Mouse (Mus musculus) liver, adult 2 months (tissue): ENCODE results near the gene Cygb. TPM values are rescaled to one million over a fixed set of nuclear protein-coding genes. Genes with fewer than 3 reads are reported as not detected.

Source experiments
- DNase-seq: peaks from one replicate; pipeline ENCODE4 v3.0.0-alpha.2; 2011; ENCODE audit warnings: low read depth, low spot score; ENCODE audit errors: extremely low read depth
- H3K27ac ChIP-seq: fragments of 200-500 bp; replicated peaks from 2 replicates; pipeline ENCODE4 v1.5.1; 2012; ENCODE audit warnings: low read depth, mild to moderate bottlenecking, control low read depth, inconsistent platforms, low read length; ENCODE audit not compliant: insufficient read depth
- H3K27me3 ChIP-seq: fragments of 200-500 bp; 2 replicates; pipeline ENCODE4 v1.6.1; 2012; ENCODE audit warnings: mild to moderate bottlenecking, moderate library complexity, low read length, inconsistent platforms; ENCODE audit not compliant: control insufficient read depth, insufficient read depth
- H3K36me3 ChIP-seq: fragments of 200-500 bp; 2 replicates; pipeline ENCODE4 v1.6.1; 2012; ENCODE audit warnings: low read length, inconsistent platforms; ENCODE audit not compliant: control insufficient read depth, insufficient read depth
- H3K4me1 ChIP-seq: fragments of 200-500 bp; 2 replicates; pipeline ENCODE4 v1.6.1; 2011; ENCODE audit warnings: low read length; ENCODE audit not compliant: control insufficient read depth, insufficient read depth
- H3K4me3 ChIP-seq: fragments of 200-500 bp; 2 replicates; pipeline ENCODE4 v1.5.1; 2011; ENCODE audit warnings: low read depth, mild to moderate bottlenecking, control low read depth, low read length, moderate library complexity; ENCODE audit not compliant: insufficient read depth
- H3K79me2 ChIP-seq: fragments of 200-500 bp; 2 replicates; pipeline ENCODE4 v1.6.1; 2012; ENCODE audit warnings: inconsistent platforms, mild to moderate bottlenecking, low read length, moderate library complexity; ENCODE audit not compliant: control insufficient read depth, insufficient read depth
- H3K9ac ChIP-seq: fragments of 200-500 bp; 2 replicates; pipeline ENCODE4 v1.6.1; 2012; ENCODE audit warnings: low read depth, mild to moderate bottlenecking, control low read depth, inconsistent platforms, low read length
- CTCF ChIP-seq: fragments of 200-500 bp; IDR thresholded peaks from 2 replicates; pipeline ENCODE4 v1.5.1; 2011; ENCODE audit warnings: low read depth, low read length, control low read depth
- POLR2A ChIP-seq: fragments of 200-500 bp; IDR thresholded peaks from 2 replicates; pipeline ENCODE4 v1.6.1; 2011; ENCODE audit warnings: low read length, control low read depth; ENCODE audit not compliant: insufficient read depth; ENCODE audit errors: extremely low read depth
- WGBS: fragments of 180-500 bp; shearing (Covaris S2); methylation state at CpG from one replicate; pipeline ENCODE4 v1.1.7; 2018; 5-methylcytosine and 5-hydroxymethylcytosine counted together
- polyA plus RNA-seq: library from polyadenylated mRNA; depleted of rRNA; stranded (reverse); fragments of >200 nt; gene quantifications from 2 replicates; pipeline ENCODE4 v1.2.3, GENCODE M21; 2012
- total RNA-seq: library from RNA; depleted of rRNA; stranded (reverse); fragments of >200 nt; gene quantifications from 2 replicates; pipeline ENCODE4 v1.2.3, GENCODE M21; 2014

The Cygb gene
- total and polyA plus RNA-seq, 2 experiments = 2.6 to 5.6 TPM

DNA sequence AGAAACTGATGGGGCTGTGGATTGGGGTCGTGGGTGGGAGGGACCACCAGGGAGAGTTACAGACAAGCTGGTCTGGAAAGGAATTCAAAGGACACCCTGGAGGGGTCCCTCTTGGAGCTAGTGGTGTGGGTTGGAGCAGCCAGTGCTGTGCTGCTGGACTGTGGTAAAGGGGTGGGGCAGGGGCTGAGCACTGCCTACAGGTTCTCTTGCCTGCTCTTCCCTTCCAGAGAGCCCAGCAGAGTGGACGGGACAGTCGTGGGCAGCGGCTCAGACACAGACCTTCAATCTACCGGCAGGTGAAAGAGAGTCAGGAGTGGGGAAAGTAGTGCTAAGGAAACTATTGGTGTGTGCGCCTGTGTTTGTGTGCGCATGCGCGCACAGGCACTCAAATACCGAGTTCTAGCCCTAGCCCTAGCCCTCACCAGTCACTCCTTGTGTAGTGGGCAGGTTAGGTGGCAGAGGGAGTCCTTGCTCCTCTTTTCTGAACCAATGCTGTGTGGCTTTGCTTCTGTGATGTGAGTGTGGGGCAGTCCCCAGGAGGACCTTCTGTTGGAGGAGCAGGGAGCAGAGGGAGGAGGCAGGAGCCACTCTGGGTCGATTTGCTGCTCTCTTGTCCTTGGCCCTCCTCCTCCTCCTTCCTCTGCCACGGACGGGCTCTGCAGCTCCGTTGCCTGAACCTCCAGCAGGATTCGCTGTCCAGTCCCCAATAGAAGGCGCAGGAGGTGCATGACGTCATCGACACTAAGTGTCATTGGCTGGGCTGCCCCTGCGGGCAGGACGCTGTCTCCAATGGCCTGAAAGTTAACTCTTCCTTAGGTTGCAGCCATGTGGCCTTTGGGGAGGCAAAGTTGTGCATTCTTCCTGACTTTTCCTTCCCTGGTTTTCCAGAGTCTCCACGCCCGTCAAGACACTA is 3.5 kb upstream of the Cygb start:
- 11% methylated on average over 22 of the region's 22 CpGs for WGBS
- no peaks in the 10 kb centered on the region for H3K4me1 ChIP-seq

DNA sequence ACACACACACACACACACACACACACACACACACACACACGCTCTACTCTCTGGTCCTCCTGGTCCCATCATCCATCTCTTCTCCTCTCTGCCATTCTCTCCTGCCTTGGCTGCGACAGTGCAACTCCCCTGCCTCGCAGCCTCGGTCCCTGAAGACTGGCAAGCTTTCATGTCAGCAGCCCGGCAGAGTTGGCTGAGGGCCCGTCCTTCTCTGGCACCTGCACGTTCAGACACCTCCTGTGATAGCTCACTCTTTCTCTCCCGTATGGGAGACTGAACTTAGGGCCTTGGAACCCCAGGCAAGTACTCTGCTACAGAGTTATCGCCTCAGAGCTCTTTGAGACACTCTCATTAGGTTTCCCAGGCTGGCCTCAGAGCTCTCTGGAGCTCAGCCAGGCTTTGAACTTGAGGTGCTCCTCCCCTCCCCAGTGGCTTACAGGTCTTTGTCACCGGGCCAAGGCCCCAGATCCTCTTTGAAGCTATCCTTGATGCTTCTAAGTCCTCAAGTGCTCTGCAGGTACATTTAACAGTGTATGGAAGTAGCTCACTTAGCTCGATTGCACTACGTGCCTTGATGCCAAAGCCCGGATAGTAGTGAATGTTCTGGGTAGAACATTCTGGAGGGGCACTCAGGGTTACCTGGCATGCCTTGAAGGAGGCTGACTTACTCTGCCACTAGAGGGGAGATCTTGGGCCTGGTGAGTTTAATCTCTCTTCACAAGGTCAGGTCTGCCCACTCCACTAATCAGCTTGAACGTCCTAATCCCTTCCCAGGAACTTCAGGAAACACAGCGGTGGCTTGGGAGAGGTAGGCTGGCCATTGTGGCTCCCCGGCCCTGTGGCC is 2.5 kb upstream of the Cygb start:
- Histone ChIP-seq H3K79me2 (no peaks in the 10 kb centered on the region), H3K9ac (no peak overlapping the region), H3K4me1 (no peaks in the 10 kb centered on the region), H3K4me3 (no peak overlapping the region), H3K36me3 (no peaks in the 10 kb centered on the region), H3K27me3 (peaks cover 10% of the 10 kb centered on the region; the same call in 1 of the 2 replicates), H3K27ac (no peak overlapping the region)
- no peak for DNase-seq
- 75% methylated on average over 16 of the region's 16 CpGs for WGBS
- TF ChIP-seq POLR2A (no peak), CTCF (no peak)

More for the DNA sequence above, 3.5 kb upstream of the Cygb start:
- H3K4me3 ChIP-seq = peak overlapping the region; percentile 7
- H3K9ac ChIP-seq = peak overlapping the region; percentile 60
- TF ChIP-seq CTCF (peak; percentile 34; the same call in 1 of the 2 replicates), POLR2A (peak; percentile 68; the same call in 1 of the 2 replicates)
- peaks cover 10% of the 10 kb centered on the region; the same call in 1 of the 2 replicates for H3K27me3 ChIP-seq
- peak; percentile 85 for DNase-seq
- no peaks in the 10 kb centered on the region for H3K36me3 ChIP-seq
- H3K79me2 ChIP-seq = no peaks in the 10 kb centered on the region
- H3K27ac ChIP-seq = peak overlapping the region; percentile 40; the same call in 1 of the 2 replicates

GRCm38 (mm10) chr11:116653709-116654221 is 348 bp downstream of the Cygb start:
- TF ChIP-seq POLR2A (no peak), CTCF (no peak)
- Histone ChIP-seq H3K79me2 (no peaks in the 10 kb centered on the region), H3K27ac (peak overlapping the region; percentile 10; the same call in 1 of the 2 replicates), H3K9ac (peak overlapping the region; percentile 79), H3K4me3 (peak overlapping the region; percentile 67), H3K27me3 (peaks cover 10% of the 10 kb centered on the region; the same call in 1 of the 2 replicates), H3K4me1 (no peaks in the 10 kb centered on the region), H3K36me3 (no peaks in the 10 kb centered on the region)
- no peak for DNase-seq
- WGBS = 1% methylated on average over 47 of the region's 47 CpGs

- Histone ChIP-seq H3K36me3 (no peaks in the 10 kb centered on the region), H3K27me3 (peaks cover 10% of the 10 kb centered on the region; the same call in 1 of the 2 replicates), H3K4me1 (no peaks in the 10 kb centered on the region), H3K4me3 (peak within 1 kb of the TSS; percentile 67), H3K79me2 (no peaks in the 10 kb centered on the region), H3K9ac (peak within 1 kb of the TSS; percentile 79), H3K27ac (peak within 1 kb of the TSS; percentile 10; the same call in 1 of the 2 replicates)
- TF ChIP-seq POLR2A (no peak), CTCF (no peak)
- no peak for DNase-seq
- 10% methylated on average over 10 of the region's 10 CpGs for WGBS
These were observed 879 bp downstream of the Cygb start, which contains the start of gene Prcd for GRCm38 (mm10) chr11:116653234-116653633. Gene Prcd (plus strand): TSS chr11:116653534.

GRCm38 (mm10) chr11:116652330-116653098 is 1.6 kb downstream of the Cygb start:
- DNase-seq = no peak
- no peaks in the 10 kb centered on the region for H3K79me2 ChIP-seq
- no peak for TF ChIP-seq CTCF
- TF ChIP-seq POLR2A = no peak
- H3K9ac ChIP-seq = peak overlapping the region; percentile 14; the same call in 1 of the 2 replicates
- H3K27me3 ChIP-seq = peaks cover 10% of the 10 kb centered on the region; the same call in 1 of the 2 replicates
- H3K4me1 ChIP-seq = no peaks in the 10 kb centered on the region
- H3K36me3 ChIP-seq = no peaks in the 10 kb centered on the region
- 80% methylated on average over 25 of the region's 25 CpGs for WGBS
- H3K27ac ChIP-seq = no peak overlapping the region
- H3K4me3 ChIP-seq = peak overlapping the region; percentile 22; the same call in 1 of the 2 replicates
